Mouse (Mus musculus) G1E (cell line): ENCODE data around the gene Brat1. TPM values are rescaled to one million over a fixed set of nuclear protein-coding genes. Genes with fewer than 3 reads are reported as not detected.

Source experiments
- ATAC-seq: 2 replicates; pipeline ENCODE4 v1.8.0; 2016; ENCODE audit warnings: mild to moderate bottlenecking; ENCODE audit not compliant: insufficient number of reproducible peaks, poor library complexity, low FRiP score, severe bottlenecking; ENCODE audit errors: extremely low read depth
- DNase-seq: peaks from one replicate; pipeline ENCODE4 v3.0.0; 2012; ENCODE audit warnings: low spot score
- H3K27me3 ChIP-seq: 2 replicates; pipeline ENCODE4 v1.6.1; 2012; ENCODE audit warnings: mild to moderate bottlenecking, low read length, inconsistent platforms; ENCODE audit not compliant: insufficient read depth
- H3K36me3 ChIP-seq: replicated peaks from 2 replicates; pipeline ENCODE3; 2012; ENCODE audit warnings: mild to moderate bottlenecking, inconsistent platforms
- H3K4me1 ChIP-seq: 2 replicates; pipeline ENCODE4 v1.6.1; 2012; ENCODE audit warnings: low read depth, low read length, inconsistent platforms, mixed read lengths; ENCODE audit not compliant: insufficient read depth
- H3K4me3 ChIP-seq: 2 replicates; pipeline ENCODE4 v1.5.1; 2012; ENCODE audit warnings: low read depth, mild to moderate bottlenecking, inconsistent platforms, low read length, moderate library complexity, mixed read lengths
- H3K9me3 ChIP-seq: replicated peaks from 2 replicates; pipeline ENCODE4 v1.6.1; 2012; ENCODE audit warnings: inconsistent platforms
- CTCF ChIP-seq: IDR thresholded peaks from 2 replicates; pipeline ENCODE4 v1.5.1; 2012; ENCODE audit warnings: low read depth, low read length, inconsistent platforms, mixed read lengths
- GATA1 ChIP-seq: IDR thresholded peaks from 2 replicates; pipeline ENCODE4 v1.6.1; 2012; ENCODE audit warnings: borderline replicate concordance, low read length, inconsistent platforms, mixed read lengths
- GATA2 ChIP-seq: IDR thresholded peaks from 2 replicates; pipeline ENCODE4 v1.6.1; 2012; ENCODE audit warnings: low read depth, low read length, inconsistent platforms, borderline replicate concordance
- POLR2AphosphoS5 ChIP-seq: IDR thresholded peaks from 2 replicates; pipeline ENCODE4 v1.6.1; 2012; ENCODE audit warnings: low read depth, low read length, inconsistent platforms; ENCODE audit not compliant: insufficient replicate concordance
- TAL1 ChIP-seq: conservative IDR thresholded peaks from 2 replicates; pipeline ENCODE4 v1.6.1; 2012; ENCODE audit warnings: low read depth, low read length, inconsistent platforms, mixed read lengths
- polyA plus RNA-seq: library from polyadenylated mRNA; stranded (reverse); fragments of >175 nt; gene quantifications from 2 replicates; pipeline ENCODE4 v1.2.3, GENCODE M21; 2012
- total RNA-seq, 2 experiments: library from RNA; stranded (forward) in 1 of 2; stranded (reverse) in 1 of 2; fragments of 200-1000 nt in 1 of 2; fragments of >200 nt in 1 of 2; fragmentation: Nextera tagmentation in 1 of 2; gene quantifications; 2 replicates each; pipeline ENCODE4 v1.2.3; 2014 to 2017

Brat1 gene
- total and polyA plus RNA-seq, 3 experiments = 9.5 to 25.7 (median 11.1) TPM

DNA sequence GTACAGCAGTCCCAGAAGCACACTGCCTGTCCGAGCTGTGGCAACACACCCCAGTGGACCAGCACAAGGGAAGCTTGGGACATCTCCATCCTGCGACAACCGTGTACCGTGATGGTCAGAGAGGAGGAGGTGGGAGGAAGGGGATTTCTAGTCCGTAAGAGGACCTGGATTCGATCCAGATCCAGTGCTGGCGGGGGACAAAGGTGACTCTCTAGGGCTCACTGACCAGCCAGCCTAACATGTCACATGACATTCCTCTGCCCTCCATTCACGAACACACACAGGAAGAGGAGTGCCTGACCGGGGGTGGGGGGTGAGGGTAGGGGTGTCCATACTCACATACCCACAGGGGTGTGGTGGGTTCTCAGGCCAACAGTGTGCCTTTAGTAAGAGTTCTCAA is 5.0 kb upstream of the Brat1 start:
- no peak overlapping the region for H3K4me3 ChIP-seq
- no peak for DNase-seq
- H3K4me1 ChIP-seq = peaks cover 30% of the 10 kb centered on the region
- no peak for TF ChIP-seq POLR2AphosphoS5
- H3K27me3 ChIP-seq = peaks cover 25% of the 10 kb centered on the region
- no peak for ATAC-seq
- peaks cover 14% of the 10 kb centered on the region for H3K36me3 ChIP-seq
- H3K9me3 ChIP-seq = no peaks in the 10 kb centered on the region

DNA sequence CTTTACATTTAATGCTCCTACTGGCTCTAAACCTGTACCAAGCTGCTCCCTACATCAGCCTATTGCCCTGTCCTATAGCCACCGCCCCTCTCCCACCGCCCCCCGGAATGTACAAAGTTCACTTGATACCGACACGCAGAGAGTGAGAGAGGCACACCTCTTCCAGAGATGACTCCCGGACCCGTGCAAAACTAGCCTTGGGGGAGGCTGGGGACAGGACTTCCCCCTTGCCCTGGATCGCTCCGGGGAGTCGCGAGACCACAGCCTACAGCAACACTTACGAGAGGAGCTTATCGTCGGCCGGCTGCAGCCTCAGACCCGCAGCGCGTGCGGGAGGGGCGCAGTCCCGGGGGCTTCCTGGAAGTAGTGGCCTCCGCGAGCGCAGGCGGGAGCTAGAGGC is 3.1 kb upstream of the Brat1 start:
- no peak for TF ChIP-seq TAL1
- no peak for TF ChIP-seq POLR2AphosphoS5
- no peak for TF ChIP-seq GATA2
- no peak for TF ChIP-seq CTCF
- TF ChIP-seq GATA1 = no peak
- peak; percentile 69 for DNase-seq
- Histone ChIP-seq H3K4me3 (peak overlapping the region; percentile 81), H3K36me3 (peaks cover 16% of the 10 kb centered on the region), H3K9me3 (no peaks in the 10 kb centered on the region), H3K4me1 (peaks cover 45% of the 10 kb centered on the region), H3K27me3 (peaks cover 25% of the 10 kb centered on the region)
- ATAC-seq = no peak

- peaks cover 45% of the 10 kb centered on the region for H3K4me1 ChIP-seq
These were observed 2.7 kb upstream of the Brat1 start, which contains the start of gene Iqce for GRCm38 (mm10) chr5:140702103-140702513. TSS of gene Iqce (minus strand) at chr5:140702378.

GRCm38 (mm10) chr5:140702618-140703175 is 2.1 kb upstream of the Brat1 start:
- Histone ChIP-seq H3K36me3 (peaks cover 22% of the 10 kb centered on the region), H3K27me3 (peaks cover 22% of the 10 kb centered on the region), H3K4me3 (peak overlapping the region; percentile 81; the same call in 1 of the 2 replicates), H3K9me3 (no peaks in the 10 kb centered on the region), H3K4me1 (peaks cover 45% of the 10 kb centered on the region)
- no peak for ATAC-seq
- TF ChIP-seq GATA1 (no peak), POLR2AphosphoS5 (no peak), CTCF (no peak), GATA2 (no peak), TAL1 (no peak)
- no peak for DNase-seq

More at GRCm38 (mm10) chr5:140702103-140702513, 2.7 kb upstream of the Brat1 start, which contains the start of gene Iqce:
- Histone ChIP-seq H3K27me3 (peaks cover 25% of the 10 kb centered on the region), H3K36me3 (peaks cover 18% of the 10 kb centered on the region), H3K9me3 (no peaks in the 10 kb centered on the region), H3K4me3 (peak within 1 kb of the TSS; percentile 81)
- ATAC-seq = no peak
- DNase-seq = peak; percentile 86
- TF ChIP-seq GATA2 (no peak), CTCF (no peak), POLR2AphosphoS5 (no peak), GATA1 (no peak), TAL1 (no peak)

- peaks cover 22% of the 10 kb centered on the region for H3K27me3 ChIP-seq
- H3K36me3 ChIP-seq = peaks cover 30% of the 10 kb centered on the region
- peak overlapping the region; percentile 78; the same call in 1 of the 2 replicates for H3K4me3 ChIP-seq
- no peaks in the 10 kb centered on the region for H3K9me3 ChIP-seq
- no peak for DNase-seq
- TF ChIP-seq GATA2 = no peak
- TF ChIP-seq TAL1 = no peak
- no peak for TF ChIP-seq GATA1
- no peak for TF ChIP-seq CTCF
- TF ChIP-seq POLR2AphosphoS5 = no peak
- no peak for ATAC-seq
- peaks cover 46% of the 10 kb centered on the region for H3K4me1 ChIP-seq
These were observed 1.1 kb upstream of the Brat1 start for GRCm38 (mm10) chr5:140703480-140704377.

DNA sequence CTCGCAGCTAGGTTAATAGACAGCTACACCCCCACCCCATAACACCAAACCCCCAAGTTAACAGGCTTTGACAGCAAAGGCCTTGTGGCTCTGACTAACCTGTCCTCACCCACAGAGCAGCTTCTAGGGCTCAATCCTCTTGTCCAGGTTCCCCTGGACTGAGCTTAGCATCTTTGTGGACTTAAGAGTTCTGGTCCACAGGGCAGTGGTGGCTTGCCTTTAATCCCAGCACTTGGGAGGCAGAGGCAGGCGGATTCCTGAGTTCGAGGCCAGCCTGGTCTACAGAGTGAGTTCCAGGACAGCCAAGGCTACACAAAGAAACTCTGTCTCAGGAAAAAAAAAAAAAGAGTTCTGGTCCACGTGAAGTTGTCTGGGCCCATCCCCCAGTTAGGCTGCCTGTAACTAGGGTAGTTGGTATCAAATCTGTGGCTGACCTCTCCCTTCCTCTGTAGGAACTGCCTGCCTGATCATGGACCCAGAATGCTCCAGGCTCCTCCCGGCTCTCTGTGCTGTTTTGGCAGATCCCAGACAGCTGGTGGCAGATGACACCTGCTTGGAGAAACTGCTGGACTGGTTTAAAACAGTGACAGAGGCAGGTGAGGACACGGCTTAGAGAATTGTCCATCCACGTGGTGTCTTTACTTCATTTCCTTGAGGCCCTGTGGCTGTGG is 825 bp downstream of the Brat1 start:
- H3K4me3 ChIP-seq = peak overlapping the region; percentile 78
- TF ChIP-seq GATA2 (no peak), GATA1 (no peak), POLR2AphosphoS5 (no peak), TAL1 (no peak), CTCF (no peak)
- DNase-seq = peak; percentile 19
- H3K4me1 ChIP-seq = peaks cover 47% of the 10 kb centered on the region
- ATAC-seq = no peak
- H3K9me3 ChIP-seq = no peaks in the 10 kb centered on the region
- H3K36me3 ChIP-seq = peaks cover 38% of the 10 kb centered on the region
- peaks cover 13% of the 10 kb centered on the region for H3K27me3 ChIP-seq
